Mouse (Mus musculus) forebrain, embryonic 10.5 days (tissue): ENCODE measurements at regions not wholly inside any gene's neighbourhood (a gene's known extent, or its start where the extent isn't known, plus 50 kb on each side); places are given as distances from the start of the nearest gene placed in this dataset.
A peak's percentile ranks its signal among the peaks of the same experiment; 100 is the strongest.
"Not testable (repeated sequence)": the region's sequence is repeated elsewhere in the genome, so short reads cannot be mapped to it uniquely, and the experiment has no call there.

Experiments
- DNase-seq: peaks from one replicate; pipeline ENCODE4 v3.0.0-alpha.2; 2017; ENCODE audit warnings: low spot score; ENCODE audit errors: extremely low spot score
- H3K27ac ChIP-seq: fragments of 300-500 bp; sonication (generic); 2 replicates; pipeline ENCODE4 v1.5.1; 2016; ENCODE audit warnings: mild to moderate bottlenecking
- H3K27me3 ChIP-seq: fragments of 300-500 bp; sonication (generic); 2 replicates; pipeline ENCODE4 v1.6.1; 2016; ENCODE audit warnings: mild to moderate bottlenecking; ENCODE audit not compliant: poor library complexity, severe bottlenecking
- H3K36me3 ChIP-seq: fragments of 300-500 bp; sonication (generic); replicated peaks from 2 replicates; pipeline ENCODE4 v1.6.1; 2016; ENCODE audit warnings: mild to moderate bottlenecking, moderate library complexity
- H3K4me1 ChIP-seq: fragments of 300-500 bp; sonication (generic); 2 replicates; pipeline ENCODE4 v1.6.1; 2016
- H3K4me3 ChIP-seq: fragments of 300-500 bp; sonication (generic); 2 replicates; pipeline ENCODE4 v1.5.1; 2016; ENCODE audit warnings: mild to moderate bottlenecking, moderate library complexity
- H3K9me3 ChIP-seq: fragments of 300-500 bp; sonication (generic); 2 replicates; pipeline ENCODE4 v1.6.1; 2016; ENCODE audit warnings: mild to moderate bottlenecking, moderate library complexity
- WGBS: fragments of 180-500 bp; shearing (Covaris S2); methylation state at CpG from one replicate; pipeline ENCODE4 v1.1.7; 2016; 5-methylcytosine and 5-hydroxymethylcytosine counted together

- Histone ChIP-seq H3K36me3 (no peaks in the 10 kb centered on the region), H3K4me3 (peak overlapping the region; percentile 51), H3K4me1 (peaks cover 7% of the 10 kb centered on the region; the same call in 1 of the 2 replicates), H3K27ac (peak overlapping the region; percentile 68), H3K9me3 (no peaks in the 10 kb centered on the region), H3K27me3 (peaks cover 10% of the 10 kb centered on the region; the same call in 1 of the 2 replicates)
- 14% methylated on average over 16 of the region's 18 CpGs for WGBS
- DNase-seq = peak; percentile 88
These were observed 141.4 kb downstream of the Zxdb start for GRCm38 (mm10) chrX:94865531-94866502.

- H3K9me3 ChIP-seq, DNase-seq, H3K4me1 ChIP-seq, H3K27me3 ChIP-seq, H3K27ac ChIP-seq, H3K4me3 ChIP-seq, H3K36me3 ChIP-seq: not testable (repeated sequence)
- 80% methylated on average over 2 of the region's 2 CpGs for WGBS
These were observed 142.9 kb downstream of the Spin4 start for GRCm38 (mm10) chrX:94883547-94883946.
